Mouse (Mus musculus) ES-Bruce4 (cell line): ENCODE data around the gene Capns2. TPM values are rescaled to one million over a fixed set of nuclear protein-coding genes. Genes with fewer than 3 reads are reported as not detected.

ENCODE experiments used
- H3K27ac ChIP-seq: 2 replicates; pipeline ENCODE4 v1.5.1; 2012; ENCODE audit warnings: low read length, inconsistent platforms; ENCODE audit not compliant: insufficient read depth
- H3K27me3 ChIP-seq: 2 replicates; pipeline ENCODE4 v1.6.1; 2012; ENCODE audit warnings: mild to moderate bottlenecking, low read length, inconsistent platforms; ENCODE audit not compliant: control insufficient read depth, poor library complexity, insufficient read depth, severe bottlenecking
- H3K36me3 ChIP-seq: 2 replicates; pipeline ENCODE4 v1.6.1; 2012; ENCODE audit warnings: inconsistent platforms, mild to moderate bottlenecking, low read length, moderate library complexity; ENCODE audit not compliant: control insufficient read depth, poor library complexity, insufficient read depth, severe bottlenecking
- H3K4me1 ChIP-seq: one replicate; pipeline ENCODE4 v1.8.1; 2011; ENCODE audit warnings: low read length; ENCODE audit not compliant: control insufficient read depth, insufficient read depth
- H3K4me3 ChIP-seq: 2 replicates; pipeline ENCODE4 v1.5.1; 2011; ENCODE audit warnings: low read depth, mild to moderate bottlenecking, low read length
- H3K9ac ChIP-seq: 2 replicates; pipeline ENCODE4 v1.6.1; 2012; ENCODE audit warnings: low read depth, mild to moderate bottlenecking, inconsistent platforms; ENCODE audit not compliant: poor library complexity, severe bottlenecking
- H3K9me3 ChIP-seq: replicated peaks from 2 replicates; pipeline ENCODE4 v1.6.1; 2012; ENCODE audit warnings: mild to moderate bottlenecking, low read length, inconsistent platforms; ENCODE audit not compliant: control insufficient read depth, poor library complexity, insufficient read depth, severe bottlenecking
- CTCF ChIP-seq: IDR thresholded peaks from one replicate; pipeline ENCODE4 v1.8.1; 2011; ENCODE audit warnings: low read depth, low read length
- EP300 ChIP-seq: IDR thresholded peaks from 2 replicates; pipeline ENCODE4 v1.6.1; 2011; ENCODE audit warnings: low read depth, low read length; ENCODE audit not compliant: insufficient read depth
- POLR2A ChIP-seq: IDR thresholded peaks from one replicate; pipeline ENCODE4 v1.8.1; 2011; ENCODE audit warnings: low read length; ENCODE audit not compliant: insufficient read depth
- polyA plus RNA-seq: library from polyadenylated mRNA; stranded (reverse); fragments of >200 nt; gene quantifications from 2 replicates; pipeline ENCODE4 v1.2.4, GENCODE M21; 2011; ENCODE audit warnings: low read depth; ENCODE audit not compliant: missing spikeins, insufficient read depth, insufficient read length

Gene Capns2
- polyA plus RNA-seq, 1 experiment, result 0.81 TPM

GRCm38 (mm10) chr8:92950639-92951371, 49.6 kb downstream of the Capns2 start:
- H3K9me3 ChIP-seq, result no peaks in the 10 kb centered on the region
- no peaks in the 10 kb centered on the region for H3K36me3 ChIP-seq

More at GRCm38 (mm10) chr8:92950639-92951371, 49.6 kb downstream of the Capns2 start:
- no peak overlapping the region for H3K4me3 ChIP-seq
- no peaks in the 10 kb centered on the region; the same call in 1 of the 2 replicates for H3K27me3 ChIP-seq
- no peak overlapping the region for H3K27ac ChIP-seq
- H3K9ac ChIP-seq, result no peak overlapping the region
- TF ChIP-seq POLR2A (no peak), EP300 (no peak), CTCF (no peak)
- no peaks in the 10 kb centered on the region for H3K4me1 ChIP-seq

Other genes with a start within 250 kb of the Capns2 start
- gene Irx6, start 227.1 kb upstream of the Capns2 start, polyA plus RNA-seq, result not detected in 2 replicates
- gene Mmp2, start 74.1 kb upstream of the Capns2 start, polyA plus RNA-seq, result 22.5 and 24.9 TPM in 2 replicates
- 3.5 and 6.2 TPM in 2 replicates for gene Lpcat2, start 46.1 kb upstream of the Capns2 start, polyA plus RNA-seq
- 0.13 TPM in 1 of 2 replicates, not detected in the other for gene Slc6a2, start 58.7 kb downstream of the Capns2 start, polyA plus RNA-seq
- gene Ces1a, start 146.8 kb downstream of the Capns2 start, polyA plus RNA-seq, result not detected in 2 replicates
- not detected in 2 replicates for gene Ces1b, start 178.6 kb downstream of the Capns2 start, polyA plus RNA-seq
- gene Ces1c, start 229.9 kb downstream of the Capns2 start, polyA plus RNA-seq, result not detected in 2 replicates